Mouse (Mus musculus) urinary bladder, adult 18-20 months (tissue): ENCODE results near the gene Mlana.

Experiments
- DNase-seq, 2 experiments: peaks; one replicate each; pipeline ENCODE4 v3.0.0; 2022; ENCODE audit warnings: low spot score in 2 of 2, mixed read lengths in 2 of 2

Gene Mlana

GRCm38 (mm10) chr19:29675562-29676078, 22.0 kb upstream of the Mlana start:
- peak in 1 of 2 experiments; percentile 38 for DNase-seq

GRCm38 (mm10) chr19:29676479-29677193, 21.0 kb upstream of the Mlana start:
- DNase-seq, result peak in 1 of 2 experiments; percentile 19

- no peak for DNase-seq
Observed at GRCm38 (mm10) chr19:29678181-29678778, 19.3 kb upstream of the Mlana start.

- no peak for DNase-seq
Observed at GRCm38 (mm10) chr19:29680182-29681152, 17.2 kb upstream of the Mlana start.

- DNase-seq, result peak; percentile 49 to 64
Observed at GRCm38 (mm10) chr19:29683844-29684540, 13.6 kb upstream of the Mlana start.

- DNase-seq, result no peak
Observed at GRCm38 (mm10) chr19:29695071-29695470, 2.6 kb upstream of the Mlana start.

GRCm38 (mm10) chr19:29696309-29696708, 1.3 kb upstream of the Mlana start:
- DNase-seq, result no peak

GRCm38 (mm10) chr19:29696840-29697239, 784 bp upstream of the Mlana start:
- DNase-seq, result no peak

- DNase-seq, result no peak
Observed at GRCm38 (mm10) chr19:29701707-29702106, 4.1 kb downstream of the Mlana start.

- no peak for DNase-seq
Observed at GRCm38 (mm10) chr19:29704436-29704835, 6.8 kb downstream of the Mlana start.

GRCm38 (mm10) chr19:29707314-29707898, 9.8 kb downstream of the Mlana start:
- no peak for DNase-seq

- no peak for DNase-seq
Observed at GRCm38 (mm10) chr19:29708003-29708402, 10.4 kb downstream of the Mlana start.

- DNase-seq, result no peak
Observed at GRCm38 (mm10) chr19:29708461-29708860, 10.8 kb downstream of the Mlana start.

- no peak for DNase-seq
Observed at GRCm38 (mm10) chr19:29709461-29709860, 11.8 kb downstream of the Mlana start.

- DNase-seq, result no peak
Observed at GRCm38 (mm10) chr19:29713451-29713850, 15.8 kb downstream of the Mlana start.

- no peak for DNase-seq
Observed at GRCm38 (mm10) chr19:29717854-29718253, 20.2 kb downstream of the Mlana start.

GRCm38 (mm10) chr19:29718476-29718875, 20.9 kb downstream of the Mlana start:
- DNase-seq, result no peak

GRCm38 (mm10) chr19:29735421-29735820, 37.8 kb downstream of the Mlana start:
- DNase-seq, result no peak

- DNase-seq, result no peak
Observed at GRCm38 (mm10) chr19:29739608-29740007, 42.0 kb downstream of the Mlana start.

GRCm38 (mm10) chr19:29740661-29741060, 43.0 kb downstream of the Mlana start:
- DNase-seq, result no peak

GRCm38 (mm10) chr19:29743531-29743930, 45.9 kb downstream of the Mlana start:
- DNase-seq, result no peak
